Mouse (Mus musculus): ENCODE results near the gene Gm16503. TPM values are rescaled to one million over a fixed set of nuclear protein-coding genes. Genes with fewer than 3 reads are reported as not detected.
A peak's percentile ranks its signal among the peaks of the same experiment; 100 is the strongest.
"Not testable (repeated sequence)": the region's sequence is repeated elsewhere in the genome, so short reads cannot be mapped to it uniquely, and the experiment has no call there.

The Gm16503 gene
- polyA plus RNA-seq, 1 experiment, result not detected

DNA sequence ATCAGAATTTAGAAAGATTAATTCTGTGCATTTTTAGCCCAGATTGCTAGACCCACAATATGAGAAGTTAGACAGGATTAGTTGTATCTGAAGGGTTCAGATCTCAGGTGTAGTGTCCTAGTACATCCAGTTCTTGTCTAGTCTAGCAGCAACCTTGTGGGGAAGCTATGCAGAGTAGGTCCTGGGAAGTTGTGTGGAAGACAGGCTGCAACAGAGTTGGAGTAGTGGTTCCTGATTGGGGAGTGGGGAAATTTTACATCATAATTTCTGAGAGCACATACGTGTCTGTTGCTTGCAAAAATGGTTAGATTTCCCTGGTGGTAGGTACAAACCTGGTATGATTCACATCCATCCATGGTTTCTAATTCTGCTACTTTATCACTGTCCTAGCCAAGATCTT is 14.9 kb upstream of the Gm16503 start:
- Histone ChIP-seq H3K79me2 (ENCODE audit: control insufficient read depth, insufficient read depth) (no peaks in the 10 kb centered on the region), H3K79me3 (ENCODE audit: low read depth) (no peaks in the 10 kb centered on the region), H3K36me3 (ENCODE audit: control insufficient read depth, insufficient read depth) (no peaks in the 10 kb centered on the region), H3K4me3 (ENCODE audit: insufficient read depth, poor library complexity, severe bottlenecking) (no peak overlapping the region), H3K27me3 (ENCODE audit: control insufficient read depth, insufficient read depth, insufficient read length) (no peaks in the 10 kb centered on the region), H3ac (ENCODE audit: control insufficient read depth, insufficient read length, low read depth) (no peak overlapping the region)
- TF ChIP-seq USF1 (IDR thresholded peaks at IDR 0.05; ENCODE audit: low read depth) (no peak), MAX (IDR thresholded peaks at IDR 0.05) (no peak), FOSL1 (IDR thresholded peaks at IDR 0.05; ENCODE audit: insufficient read depth, low read length, poor library complexity, severe bottlenecking) (no peak), MYOG (IDR thresholded peaks at IDR 0.05; ENCODE audit: control insufficient read depth, extremely low read depth, insufficient read length) (no peak), CTCF (IDR thresholded peaks at IDR 0.05; ENCODE audit: control insufficient read depth, insufficient read depth, insufficient read length) (no peak), CEBPB (IDR thresholded peaks at IDR 0.05; ENCODE audit: low read depth) (no peak), MYOD1 (IDR thresholded peaks at IDR 0.05; ENCODE audit: control insufficient read depth, insufficient read length, low read depth) (no peak)

DNA sequence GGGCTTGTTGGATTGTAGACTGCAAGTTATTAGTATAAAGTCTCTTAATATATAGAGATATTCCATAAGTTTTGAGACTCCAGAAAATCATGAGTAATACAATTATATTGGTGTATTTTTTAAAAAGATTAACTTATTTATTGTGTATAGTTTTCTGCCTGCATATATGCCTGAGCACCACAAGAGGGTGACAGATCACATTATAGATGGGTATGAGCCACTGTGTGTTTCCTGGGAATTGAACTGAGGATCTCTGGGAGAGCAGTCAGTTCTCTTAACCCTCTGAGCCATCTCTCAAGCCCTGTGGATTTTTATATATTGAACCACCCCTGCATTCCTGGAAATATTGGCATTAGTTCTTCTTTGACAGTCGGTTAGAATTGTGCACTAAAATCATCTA is 9.7 kb upstream of the Gm16503 start:
- H3K4me3 ChIP-seq (ENCODE audit: insufficient read depth, poor library complexity, severe bottlenecking), result no peak overlapping the region
- H3ac ChIP-seq (ENCODE audit: control insufficient read depth, insufficient read length, low read depth), result no peak overlapping the region
- H3K27me3 ChIP-seq (ENCODE audit: control insufficient read depth, insufficient read depth, insufficient read length), result no peaks in the 10 kb centered on the region

DNA sequence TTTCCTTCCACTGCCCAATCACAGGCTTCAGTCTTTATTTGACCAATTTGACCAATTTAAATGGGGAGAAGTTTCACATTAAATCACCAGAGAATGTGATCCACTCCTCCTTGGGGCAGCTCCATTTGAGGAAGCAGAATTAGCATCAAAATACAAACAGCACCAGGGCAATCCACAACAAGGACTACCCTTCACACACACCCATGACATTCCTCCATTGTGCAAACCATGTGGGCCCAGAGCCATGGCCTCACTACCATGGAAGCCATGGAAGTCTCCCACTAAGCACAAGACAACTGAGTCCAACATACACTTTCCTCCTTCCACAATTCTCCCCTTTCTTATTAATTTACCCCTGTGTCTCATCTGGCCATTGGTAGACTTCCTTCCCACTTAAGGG is 4.1 kb upstream of the Gm16503 start:
- H3K79me3 ChIP-seq (ENCODE audit: low read depth); H3K4me3 ChIP-seq (ENCODE audit: insufficient read depth, poor library complexity, severe bottlenecking); H3ac ChIP-seq (ENCODE audit: control insufficient read depth, insufficient read length, low read depth); H3K79me2 ChIP-seq (ENCODE audit: control insufficient read depth, insufficient read depth); H3K36me3 ChIP-seq (ENCODE audit: control insufficient read depth, insufficient read depth); H3K27me3 ChIP-seq (ENCODE audit: control insufficient read depth, insufficient read depth, insufficient read length): not testable (repeated sequence)

More for the DNA sequence above, 9.7 kb upstream of the Gm16503 start:
- H3K36me3 ChIP-seq (ENCODE audit: control insufficient read depth, insufficient read depth), result no peaks in the 10 kb centered on the region
- TF ChIP-seq MYOD1 (IDR thresholded peaks at IDR 0.05; ENCODE audit: control insufficient read depth, insufficient read length, low read depth), result no peak
- no peak for TF ChIP-seq FOSL1 (IDR thresholded peaks at IDR 0.05; ENCODE audit: insufficient read depth, low read length, poor library complexity, severe bottlenecking)
- no peak for TF ChIP-seq CTCF (IDR thresholded peaks at IDR 0.05; ENCODE audit: control insufficient read depth, insufficient read depth, insufficient read length)
- TF ChIP-seq CEBPB (IDR thresholded peaks at IDR 0.05; ENCODE audit: low read depth), result no peak
- TF ChIP-seq MYOG (IDR thresholded peaks at IDR 0.05; ENCODE audit: control insufficient read depth, extremely low read depth, insufficient read length), result no peak
- TF ChIP-seq MAX (IDR thresholded peaks at IDR 0.05), result no peak
- no peak for TF ChIP-seq USF1 (IDR thresholded peaks at IDR 0.05; ENCODE audit: low read depth)
- H3K79me2 ChIP-seq (ENCODE audit: control insufficient read depth, insufficient read depth), result no peaks in the 10 kb centered on the region
- H3K79me3 ChIP-seq (ENCODE audit: low read depth), result no peaks in the 10 kb centered on the region

DNA sequence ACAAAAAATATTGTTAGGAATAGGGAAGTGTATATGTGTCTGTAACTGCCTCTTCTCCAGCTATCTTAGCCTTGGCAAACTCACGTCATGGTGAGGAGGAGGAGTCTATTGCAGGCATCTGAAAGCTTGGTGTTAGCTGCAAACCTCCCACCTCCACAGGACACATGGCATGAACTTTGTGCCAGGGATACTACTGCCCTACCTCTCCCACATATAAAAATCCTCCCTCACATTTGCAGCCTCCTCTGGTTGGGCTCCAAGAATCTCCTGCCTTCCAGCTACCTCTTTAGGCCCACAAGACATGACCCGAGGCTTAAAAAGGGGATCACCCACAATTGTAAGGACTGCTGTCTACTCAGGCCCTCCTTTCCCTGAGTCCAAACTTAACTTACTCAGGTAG is 2.3 kb upstream of the Gm16503 start:
- H3K79me2 ChIP-seq (ENCODE audit: control insufficient read depth, insufficient read depth), result no peaks in the 10 kb centered on the region
- H3ac ChIP-seq (ENCODE audit: control insufficient read depth, insufficient read length, low read depth), result no peak overlapping the region
- H3K27me3 ChIP-seq (ENCODE audit: control insufficient read depth, insufficient read depth, insufficient read length), result no peaks in the 10 kb centered on the region
- no peaks in the 10 kb centered on the region for H3K36me3 ChIP-seq (ENCODE audit: control insufficient read depth, insufficient read depth)
- H3K79me3 ChIP-seq (ENCODE audit: low read depth), result no peaks in the 10 kb centered on the region
- H3K4me3 ChIP-seq (ENCODE audit: insufficient read depth, poor library complexity, severe bottlenecking), result no peak overlapping the region
- TF ChIP-seq MYOD1 (IDR thresholded peaks at IDR 0.05; ENCODE audit: control insufficient read depth, insufficient read length, low read depth) (no peak), MAX (IDR thresholded peaks at IDR 0.05) (no peak), USF1 (IDR thresholded peaks at IDR 0.05; ENCODE audit: low read depth) (no peak), CEBPB (IDR thresholded peaks at IDR 0.05; ENCODE audit: low read depth) (no peak), CTCF (IDR thresholded peaks at IDR 0.05; ENCODE audit: control insufficient read depth, insufficient read depth, insufficient read length) (no peak), MYOG (IDR thresholded peaks at IDR 0.05; ENCODE audit: control insufficient read depth, extremely low read depth, insufficient read length) (no peak), FOSL1 (IDR thresholded peaks at IDR 0.05; ENCODE audit: insufficient read depth, low read length, poor library complexity, severe bottlenecking) (no peak)

DNA sequence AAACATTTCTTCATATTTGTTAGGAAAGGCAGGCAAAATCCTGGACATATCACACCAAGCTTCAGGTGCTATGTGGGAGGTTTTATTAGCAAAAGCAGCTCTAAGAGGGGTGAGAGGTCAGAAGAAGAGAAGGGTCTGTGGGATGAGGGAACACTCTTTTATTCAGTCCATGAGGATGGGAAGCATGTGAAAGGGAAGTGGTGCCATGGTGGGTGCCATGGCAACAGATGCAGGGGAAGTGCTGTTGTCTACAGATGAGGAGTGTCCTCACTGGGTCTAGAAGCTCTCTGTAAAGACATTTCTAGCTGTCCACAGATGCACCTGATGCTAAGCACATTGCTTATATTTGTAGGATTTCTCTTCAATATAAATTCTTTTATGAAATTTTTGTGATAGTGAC is 1.1 kb downstream of the Gm16503 start:
- Histone ChIP-seq H3K79me2 (ENCODE audit: control insufficient read depth, insufficient read depth) (no peaks in the 10 kb centered on the region), H3K27me3 (ENCODE audit: control insufficient read depth, insufficient read depth, insufficient read length) (no peaks in the 10 kb centered on the region), H3K4me3 (ENCODE audit: insufficient read depth, poor library complexity, severe bottlenecking) (no peak overlapping the region), H3K79me3 (ENCODE audit: low read depth) (no peaks in the 10 kb centered on the region), H3ac (ENCODE audit: control insufficient read depth, insufficient read length, low read depth) (no peak overlapping the region), H3K36me3 (ENCODE audit: control insufficient read depth, insufficient read depth) (no peaks in the 10 kb centered on the region)
- TF ChIP-seq CEBPB (IDR thresholded peaks at IDR 0.05; ENCODE audit: low read depth) (no peak), MAX (IDR thresholded peaks at IDR 0.05) (no peak), MYOG (IDR thresholded peaks at IDR 0.05; ENCODE audit: control insufficient read depth, extremely low read depth, insufficient read length) (no peak), USF1 (IDR thresholded peaks at IDR 0.05; ENCODE audit: low read depth) (no peak), FOSL1 (IDR thresholded peaks at IDR 0.05; ENCODE audit: insufficient read depth, low read length, poor library complexity, severe bottlenecking) (no peak), CTCF (IDR thresholded peaks at IDR 0.05; ENCODE audit: control insufficient read depth, insufficient read depth, insufficient read length) (no peak), MYOD1 (IDR thresholded peaks at IDR 0.05; ENCODE audit: control insufficient read depth, insufficient read length, low read depth) (no peak)

DNA sequence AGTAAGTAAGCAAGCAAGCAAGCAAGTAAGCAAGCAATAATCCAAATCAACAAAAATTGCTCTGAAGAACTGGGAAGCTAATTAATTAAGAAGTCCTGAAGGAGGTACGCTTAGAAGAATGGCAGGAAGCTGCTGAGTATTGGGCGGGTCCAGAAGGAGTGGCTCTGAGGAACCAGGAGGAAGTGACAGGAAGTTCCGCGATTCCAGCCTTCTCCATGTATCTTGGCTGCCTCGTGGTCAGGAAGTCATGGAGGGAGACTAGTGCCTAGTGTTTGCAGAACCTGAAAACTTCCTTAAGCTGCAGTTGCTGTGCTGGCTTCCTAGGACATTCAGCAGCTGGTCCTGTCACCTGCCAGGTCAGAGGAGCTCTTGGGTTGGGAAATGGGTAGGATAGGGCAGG is 13.1 kb downstream of the Gm16503 start, which contains the start of gene Zfp985:
Gene Zfp985 (plus strand): TSS at position 207 of the 400 bp plus-strand sequence.
- H3K36me3 ChIP-seq (ENCODE audit: control insufficient read depth, insufficient read depth); H3ac ChIP-seq (ENCODE audit: control insufficient read depth, insufficient read length, low read depth); H3K27me3 ChIP-seq (ENCODE audit: control insufficient read depth, insufficient read depth, insufficient read length); H3K79me2 ChIP-seq (ENCODE audit: control insufficient read depth, insufficient read depth); H3K79me3 ChIP-seq (ENCODE audit: low read depth): not testable (repeated sequence)
- H3K4me3 ChIP-seq (ENCODE audit: insufficient read depth, poor library complexity, severe bottlenecking), result peak within 1 kb of the TSS; percentile 8

DNA sequence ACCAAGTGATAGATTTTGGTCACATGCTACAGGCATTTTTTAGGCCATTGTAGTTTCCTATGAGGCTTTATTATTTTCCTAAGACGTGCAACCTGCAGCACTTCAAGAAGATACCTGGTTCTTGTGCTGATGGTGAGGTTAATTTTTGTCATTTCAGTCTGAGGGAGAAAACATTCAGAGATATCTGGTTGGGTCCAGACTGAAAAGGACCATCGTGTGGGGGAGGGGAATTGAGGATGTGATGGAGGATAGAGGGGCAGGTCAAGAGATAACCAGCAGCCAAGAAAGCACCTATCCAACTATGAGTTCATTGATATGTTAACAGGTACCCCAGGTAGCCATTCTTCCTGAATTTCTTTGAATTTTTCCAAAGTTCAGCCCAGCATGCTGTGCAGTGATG is 14.3 kb downstream of the Gm16503 start:
- H3K4me3 ChIP-seq (ENCODE audit: insufficient read depth, poor library complexity, severe bottlenecking); H3ac ChIP-seq (ENCODE audit: control insufficient read depth, insufficient read length, low read depth); H3K27me3 ChIP-seq (ENCODE audit: control insufficient read depth, insufficient read depth, insufficient read length); H3K79me3 ChIP-seq (ENCODE audit: low read depth); H3K79me2 ChIP-seq (ENCODE audit: control insufficient read depth, insufficient read depth); H3K36me3 ChIP-seq (ENCODE audit: control insufficient read depth, insufficient read depth): not testable (repeated sequence)

DNA sequence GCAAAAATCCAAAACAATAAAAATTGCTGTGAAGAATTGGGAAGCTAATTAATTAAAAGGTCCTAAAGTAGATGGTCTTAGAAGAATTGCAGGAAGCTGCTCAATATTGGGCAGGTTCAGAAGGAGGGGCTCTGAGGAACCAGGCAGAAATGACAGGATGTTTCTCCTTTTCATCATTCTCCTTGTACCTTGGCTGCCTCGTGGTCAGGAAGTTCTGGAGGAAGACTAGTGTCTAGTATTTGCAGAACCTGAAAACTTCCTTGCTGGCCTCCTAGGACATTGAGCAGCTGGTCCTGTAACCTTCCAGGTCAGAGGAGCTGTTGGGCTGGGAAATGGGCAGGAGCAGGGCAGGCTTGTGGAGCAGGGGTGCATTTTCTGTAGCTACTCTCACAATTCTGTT is 16.9 kb downstream of the Gm16503 start:
- not testable (repeated sequence) for H3K79me3 ChIP-seq (ENCODE audit: low read depth); H3K27me3 ChIP-seq (ENCODE audit: control insufficient read depth, insufficient read depth, insufficient read length); H3ac ChIP-seq (ENCODE audit: control insufficient read depth, insufficient read length, low read depth); H3K79me2 ChIP-seq (ENCODE audit: control insufficient read depth, insufficient read depth); H3K4me3 ChIP-seq (ENCODE audit: insufficient read depth, poor library complexity, severe bottlenecking); H3K36me3 ChIP-seq (ENCODE audit: control insufficient read depth, insufficient read depth)

DNA sequence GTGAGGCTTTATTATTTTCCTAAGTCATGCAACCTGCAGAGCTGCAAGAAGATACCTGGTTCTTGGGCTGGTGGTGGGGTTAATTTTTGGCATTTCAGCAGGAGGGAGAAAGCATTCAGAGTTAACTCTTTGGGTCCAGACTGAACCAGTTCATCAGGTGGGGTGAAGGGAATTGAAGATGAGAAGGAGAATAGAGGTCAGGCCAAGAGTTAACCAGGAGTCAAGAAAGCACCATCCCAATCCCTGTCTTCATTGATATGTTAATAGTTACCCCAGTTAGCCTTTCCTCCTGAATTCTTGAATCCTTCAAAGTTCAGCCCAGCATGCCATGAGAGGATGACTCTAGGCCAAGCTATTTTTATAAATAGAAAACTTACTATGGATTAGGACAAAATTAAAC is 18.0 kb downstream of the Gm16503 start:
- not testable (repeated sequence) for H3K4me3 ChIP-seq (ENCODE audit: insufficient read depth, poor library complexity, severe bottlenecking); H3K36me3 ChIP-seq (ENCODE audit: control insufficient read depth, insufficient read depth); H3K27me3 ChIP-seq (ENCODE audit: control insufficient read depth, insufficient read depth, insufficient read length); H3K79me2 ChIP-seq (ENCODE audit: control insufficient read depth, insufficient read depth); H3K79me3 ChIP-seq (ENCODE audit: low read depth); H3ac ChIP-seq (ENCODE audit: control insufficient read depth, insufficient read length, low read depth)
